Mouse (Mus musculus): ENCODE results near the gene Dhx32.

The Dhx32 gene

GRCm38 (mm10) chr7:133782717-133783435 is at the start of gene Dhx32:
Dhx32 (minus strand) TSS chr7:133782726.
- peak; percentile 77 for DNase-seq

DNA sequence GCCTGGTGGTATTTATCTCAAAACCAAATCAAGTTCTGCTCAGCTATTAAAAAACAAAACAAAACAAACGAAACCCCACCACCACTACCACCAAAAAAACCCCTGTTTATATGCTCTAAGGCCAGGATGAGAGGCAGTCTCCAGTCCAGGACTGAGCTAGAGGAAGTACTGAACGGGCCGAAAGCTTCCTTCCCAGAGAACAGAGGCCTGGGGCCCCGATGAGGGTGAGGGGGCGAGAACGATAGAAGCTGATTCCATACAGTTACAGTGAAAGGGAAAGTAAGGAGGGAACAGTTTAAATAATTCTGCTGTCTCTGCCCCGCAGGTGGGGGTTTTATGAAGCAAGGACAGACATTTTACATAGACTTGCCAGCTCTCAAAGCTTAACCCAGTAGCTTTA is 47.1 kb upstream of the Dhx32 start:
- no peak for DNase-seq

DNA sequence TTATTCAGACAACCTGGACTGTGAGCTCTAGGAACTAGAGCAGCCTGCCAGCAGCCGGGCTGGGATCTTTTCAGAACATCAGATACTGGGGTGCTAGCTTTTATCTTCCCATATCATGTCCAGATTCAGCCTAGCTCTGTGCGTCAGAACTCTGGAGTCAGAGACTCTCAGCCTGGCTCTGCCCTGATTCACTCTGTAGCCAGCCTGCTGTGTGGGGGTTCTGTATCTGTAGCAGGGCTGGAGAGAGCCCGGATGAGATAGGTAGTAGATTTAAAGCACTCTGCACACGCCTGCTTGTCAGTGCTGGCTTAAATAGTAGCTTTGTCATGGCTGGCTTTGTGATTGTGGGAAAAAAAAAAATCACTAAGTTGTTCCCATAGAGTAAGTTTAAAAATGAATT is 46.0 kb upstream of the Dhx32 start:
- no peak for DNase-seq

DNA sequence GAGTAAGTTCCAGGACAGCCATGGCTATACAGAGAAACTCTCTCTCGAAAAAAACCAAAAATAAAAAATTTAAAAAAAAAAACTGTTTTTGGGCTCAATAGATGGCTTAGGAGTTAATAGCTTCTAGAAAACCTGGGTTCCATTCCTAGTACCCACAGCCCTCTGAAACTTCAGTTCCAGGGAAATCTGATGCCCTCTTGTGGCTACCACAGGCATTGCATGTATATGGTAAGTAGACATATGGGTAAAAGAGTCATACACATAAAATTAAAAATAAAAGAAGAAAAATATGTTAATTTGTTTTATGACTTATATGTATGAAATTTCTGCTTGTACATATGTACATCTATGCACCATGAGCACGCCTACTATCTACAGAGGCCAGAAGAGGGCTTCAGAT is 42.1 kb upstream of the Dhx32 start:
- peak; percentile 36 for DNase-seq

DNA sequence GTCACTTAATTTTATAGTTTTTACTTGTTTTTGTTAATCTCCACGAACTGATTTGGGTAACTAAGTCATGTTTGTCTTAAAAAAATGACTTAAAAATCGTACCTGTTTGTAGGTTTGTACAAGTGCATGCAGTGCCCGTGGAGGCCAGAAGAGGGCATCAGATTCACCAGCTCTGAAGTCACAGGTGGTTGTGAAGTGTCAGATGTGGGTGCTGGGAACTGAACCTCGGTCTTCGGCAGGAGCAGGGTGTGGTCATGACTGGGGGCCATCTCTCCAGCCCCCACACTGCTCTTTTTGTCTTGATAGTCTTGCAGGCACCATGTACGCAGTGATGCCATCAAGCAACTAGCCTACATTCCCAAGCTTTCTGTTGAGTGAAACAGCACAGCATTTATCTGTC is 41.2 kb upstream of the Dhx32 start:
- no peak for DNase-seq

DNA sequence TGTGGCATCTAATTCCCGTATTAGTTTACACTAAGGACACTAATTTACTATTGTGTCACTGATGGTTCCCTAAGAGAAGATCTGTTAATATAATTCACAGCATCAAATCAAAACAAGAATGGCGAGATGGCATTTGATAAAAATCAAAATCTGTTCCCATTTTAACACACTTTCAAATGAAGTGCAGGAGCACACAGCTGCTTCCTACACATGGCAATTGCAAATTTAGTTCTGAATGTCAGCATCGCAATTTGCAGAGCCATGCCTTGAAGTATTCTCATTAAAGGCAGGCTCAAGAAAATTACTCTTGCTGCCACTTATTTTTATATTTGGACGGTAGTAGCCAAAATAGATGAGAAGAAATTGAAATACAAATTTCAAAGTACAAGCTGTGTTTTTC is 30.8 kb upstream of the Dhx32 start:
- DNase-seq = no peak

- no peak for DNase-seq
These were observed 30.4 kb upstream of the Dhx32 start for GRCm38 (mm10) chr7:133812927-133813326.

- peak; percentile 74 for DNase-seq
These were observed 23.2 kb upstream of the Dhx32 start for GRCm38 (mm10) chr7:133805614-133806175.

- DNase-seq = peak; percentile 19
These were observed 19.3 kb upstream of the Dhx32 start for GRCm38 (mm10) chr7:133801823-133802222.

DNA sequence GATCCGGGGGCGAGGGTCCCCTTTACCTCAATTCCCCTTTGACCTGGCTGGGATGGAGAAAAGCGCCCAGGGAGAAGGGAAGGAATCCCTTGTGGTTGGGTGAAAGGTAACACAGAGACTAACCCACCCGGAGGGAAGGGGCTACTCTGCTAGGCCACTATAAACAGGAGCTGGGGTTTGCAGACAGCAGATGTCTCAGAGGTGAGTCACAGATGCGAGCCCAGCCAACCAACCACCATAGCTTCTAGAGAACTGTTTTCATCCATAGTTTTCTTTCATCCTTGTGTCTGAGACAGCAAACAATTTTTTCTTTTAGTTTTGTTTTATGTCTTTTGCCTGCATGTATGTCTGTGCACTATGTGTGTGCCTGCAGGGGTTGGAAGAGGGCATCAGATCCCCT is 17.4 kb upstream of the Dhx32 start:
- DNase-seq = no peak

- DNase-seq = peak; percentile 32
These were observed 12.2 kb upstream of the Dhx32 start for GRCm38 (mm10) chr7:133794720-133795119.

DNA sequence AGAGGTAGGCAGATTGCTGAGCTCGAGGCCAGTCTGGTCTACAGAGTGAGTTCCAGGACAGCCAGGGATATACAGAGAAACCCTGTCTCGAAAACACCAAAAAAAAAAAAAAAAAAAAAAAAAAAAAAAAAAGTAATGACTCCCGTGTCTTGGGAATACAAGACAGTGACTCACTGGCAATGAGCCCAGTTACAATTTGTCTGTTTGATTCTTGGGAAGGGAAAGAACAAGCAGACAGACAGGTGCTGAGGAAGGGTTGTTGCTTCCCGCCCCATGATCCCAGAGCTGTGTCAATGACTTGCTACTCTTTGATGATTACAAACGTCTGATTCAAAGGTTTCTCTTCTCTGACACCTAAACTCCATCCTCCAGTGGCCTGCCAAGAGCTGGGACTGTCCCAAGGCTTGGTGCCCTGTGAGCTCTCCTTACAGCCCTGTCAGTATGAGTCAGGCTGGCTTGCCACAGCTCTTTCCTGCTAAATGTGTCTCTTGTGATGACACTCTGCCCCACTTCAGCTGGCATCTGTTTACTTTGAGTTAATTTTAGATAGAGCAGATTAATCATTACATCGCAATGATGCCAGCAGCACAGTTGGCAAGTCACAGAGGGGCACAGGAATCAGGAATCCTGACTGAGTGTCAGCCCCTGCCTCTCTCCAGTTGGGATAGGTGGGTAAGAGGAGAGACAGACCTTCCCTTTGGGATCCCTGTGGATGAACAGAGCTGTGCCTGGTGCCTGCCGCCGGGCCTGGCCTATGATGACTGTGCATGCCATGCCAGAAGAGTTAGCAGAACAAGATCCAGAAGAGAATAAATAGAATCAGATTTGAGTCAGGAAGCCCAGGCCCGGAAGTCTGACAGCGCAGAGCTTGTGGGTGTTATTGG is 11.0 kb upstream of the Dhx32 start:
- peak; percentile 92 for DNase-seq

GRCm38 (mm10) chr7:133792771-133793170 is 10.2 kb upstream of the Dhx32 start:
- no peak for DNase-seq

- DNase-seq = no peak
These were observed 8.2 kb upstream of the Dhx32 start for GRCm38 (mm10) chr7:133790608-133791229.

- DNase-seq = no peak
These were observed 7.6 kb upstream of the Dhx32 start for GRCm38 (mm10) chr7:133790171-133790570.

DNA sequence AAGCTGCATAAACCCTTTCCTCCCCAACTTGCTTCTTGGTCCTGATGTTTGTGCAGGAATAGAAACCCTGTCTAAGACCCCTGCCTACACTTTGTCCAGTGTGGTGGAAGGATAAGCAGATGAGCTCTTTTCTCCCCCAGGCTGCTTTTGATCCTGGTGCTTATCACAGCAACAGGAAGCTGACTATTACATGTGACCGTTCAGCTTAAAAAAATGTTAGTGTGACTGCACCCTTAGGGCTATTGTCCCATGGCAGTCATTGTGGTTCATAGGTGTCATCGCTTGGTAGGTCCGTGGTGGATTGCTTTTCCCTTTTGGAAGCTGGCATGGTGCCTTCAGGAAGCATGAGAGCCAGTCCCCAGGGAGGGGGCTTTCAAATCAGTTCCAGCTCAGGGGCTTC is 5.6 kb upstream of the Dhx32 start:
- no peak for DNase-seq

GRCm38 (mm10) chr7:133787571-133787970 is 5.0 kb upstream of the Dhx32 start:
- DNase-seq = no peak

DNA sequence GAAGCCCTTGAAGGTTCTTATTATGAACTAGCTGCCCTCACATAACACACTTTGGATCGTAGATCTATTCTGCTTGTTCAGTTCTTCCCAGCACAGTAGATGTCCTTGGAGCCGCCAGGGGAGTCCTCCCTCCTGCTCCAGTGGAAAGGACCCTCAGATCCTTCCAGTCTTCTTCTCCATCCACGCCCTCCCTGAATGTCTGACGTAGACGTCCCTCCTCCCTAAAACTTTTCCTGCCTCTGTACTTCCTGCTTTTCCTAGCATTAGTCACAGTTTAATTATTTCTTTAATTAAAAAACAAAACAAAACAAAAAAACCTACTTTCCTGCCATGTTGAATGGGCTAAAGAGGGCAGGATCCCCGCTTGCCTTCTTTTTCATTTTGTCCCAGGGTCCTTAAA is 535 bp downstream of the Dhx32 start:
- no peak for DNase-seq

GRCm38 (mm10) chr7:133781583-133781982 is 943 bp downstream of the Dhx32 start:
- no peak for DNase-seq

DNA sequence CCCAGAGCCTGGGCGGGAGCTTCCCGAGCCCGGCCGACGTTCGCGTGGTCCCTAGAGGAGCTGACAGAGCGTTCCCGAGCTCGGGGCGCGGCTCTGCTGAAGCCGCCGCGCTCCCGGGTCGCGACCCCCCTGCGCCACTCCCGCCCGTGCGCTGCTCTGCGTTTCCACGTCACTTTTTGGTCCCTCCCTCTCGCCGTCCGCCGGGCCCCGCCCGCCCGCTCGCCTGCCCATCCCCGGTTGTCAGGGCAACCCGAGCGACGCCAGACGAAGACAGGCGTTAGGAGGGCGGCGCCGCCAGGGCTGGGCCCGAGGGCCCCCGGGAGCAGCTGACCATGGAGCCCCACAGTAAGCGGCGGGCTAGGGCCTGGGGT is 5.9 kb downstream of the Dhx32 start, which contains the start of gene Fank1:
Fank1 (plus strand) TSS at position 236 of the 371 bp plus-strand sequence.
- DNase-seq = peak; percentile 82

DNA sequence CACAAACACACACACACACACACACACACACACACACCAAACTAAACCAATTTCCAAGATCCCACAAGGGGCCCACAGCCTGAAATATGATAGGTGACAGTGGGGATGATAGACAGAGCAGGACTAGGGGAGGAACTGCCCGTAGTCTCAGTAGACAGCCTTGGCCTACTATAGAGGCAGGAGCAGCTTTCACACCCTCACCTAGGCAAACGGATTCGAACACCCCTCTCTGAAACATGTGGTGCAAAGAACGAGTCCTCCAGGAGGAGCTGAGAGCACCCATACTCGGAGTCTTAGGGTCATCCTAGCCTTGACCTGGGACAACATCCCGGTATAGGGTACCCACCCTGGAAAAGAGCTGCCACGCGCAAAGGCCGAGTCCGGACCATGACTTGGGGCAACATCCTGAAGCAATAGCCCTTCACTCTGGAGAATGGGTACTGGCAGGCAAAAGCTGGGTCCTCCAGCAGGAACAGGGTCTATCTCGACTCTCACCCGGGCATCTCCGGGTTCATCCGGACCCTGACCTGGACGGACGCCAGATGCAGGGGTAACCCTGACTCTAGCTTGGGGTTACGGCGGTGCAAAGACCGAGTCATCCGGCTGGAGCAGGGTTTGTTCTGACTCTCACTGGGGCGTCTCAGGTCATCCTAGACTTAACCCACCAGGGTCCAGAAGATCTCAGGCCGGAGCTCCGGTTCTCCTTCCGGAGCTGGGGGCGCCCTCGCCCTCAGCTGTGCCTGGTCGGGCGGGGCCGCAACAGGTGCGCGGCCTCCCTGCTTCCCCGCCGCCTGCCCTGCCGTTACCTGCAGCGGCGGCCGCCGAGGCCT is 6.5 kb downstream of the Dhx32 start:
- peak; percentile 54 for DNase-seq

DNA sequence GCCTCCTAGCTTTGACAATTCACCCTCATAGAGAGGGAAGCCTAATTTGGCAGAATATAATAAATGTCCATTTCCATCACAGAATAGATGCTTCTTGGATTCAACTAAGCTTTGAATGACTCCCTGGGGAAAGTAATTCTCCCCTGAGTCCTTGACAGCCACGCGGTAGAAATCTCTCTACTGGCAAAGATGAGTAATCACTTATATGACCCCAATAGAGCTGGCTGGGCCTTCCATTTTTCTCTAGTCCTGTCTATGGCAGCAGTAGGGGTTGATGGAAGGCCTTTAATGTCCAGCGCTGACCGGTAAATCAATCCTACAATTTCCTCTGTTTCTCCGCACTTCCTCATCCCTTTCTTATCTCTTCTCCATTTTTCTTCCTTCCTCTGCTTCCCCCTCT is 7.3 kb downstream of the Dhx32 start:
- no peak for DNase-seq
